Mouse (Mus musculus) induced T-regulatory cell, adult 2 months (primary cell): Measurements from ENCODE around the gene Denr.
A peak's percentile ranks its signal among the peaks of the same experiment; 100 is the strongest.

Experiments used
- DNase-seq: peaks from one replicate; pipeline ENCODE4 v3.0.0-alpha.2; 2012; ENCODE audit warnings: low read depth

Denr gene

DNA sequence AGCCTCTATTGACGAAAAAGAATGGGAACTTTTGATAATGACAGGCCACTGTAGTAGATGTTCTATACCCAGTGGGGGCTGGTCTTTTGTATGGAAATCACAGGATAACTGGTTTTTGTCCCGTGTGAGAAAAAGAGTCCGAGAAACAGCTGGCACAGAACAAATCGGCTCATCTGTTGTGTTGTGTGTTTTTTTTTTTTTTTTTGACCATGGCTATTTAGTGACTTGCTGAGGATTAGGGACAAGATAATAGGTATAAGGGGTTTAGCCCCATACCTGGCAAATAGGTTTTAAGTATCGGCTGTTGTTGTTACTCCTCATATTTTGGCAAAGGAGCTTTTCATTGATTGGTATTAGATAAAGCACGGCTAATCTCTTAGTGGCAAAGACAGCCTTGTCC, 65.5 kb downstream of the Denr start:
- no peak for DNase-seq

DNA sequence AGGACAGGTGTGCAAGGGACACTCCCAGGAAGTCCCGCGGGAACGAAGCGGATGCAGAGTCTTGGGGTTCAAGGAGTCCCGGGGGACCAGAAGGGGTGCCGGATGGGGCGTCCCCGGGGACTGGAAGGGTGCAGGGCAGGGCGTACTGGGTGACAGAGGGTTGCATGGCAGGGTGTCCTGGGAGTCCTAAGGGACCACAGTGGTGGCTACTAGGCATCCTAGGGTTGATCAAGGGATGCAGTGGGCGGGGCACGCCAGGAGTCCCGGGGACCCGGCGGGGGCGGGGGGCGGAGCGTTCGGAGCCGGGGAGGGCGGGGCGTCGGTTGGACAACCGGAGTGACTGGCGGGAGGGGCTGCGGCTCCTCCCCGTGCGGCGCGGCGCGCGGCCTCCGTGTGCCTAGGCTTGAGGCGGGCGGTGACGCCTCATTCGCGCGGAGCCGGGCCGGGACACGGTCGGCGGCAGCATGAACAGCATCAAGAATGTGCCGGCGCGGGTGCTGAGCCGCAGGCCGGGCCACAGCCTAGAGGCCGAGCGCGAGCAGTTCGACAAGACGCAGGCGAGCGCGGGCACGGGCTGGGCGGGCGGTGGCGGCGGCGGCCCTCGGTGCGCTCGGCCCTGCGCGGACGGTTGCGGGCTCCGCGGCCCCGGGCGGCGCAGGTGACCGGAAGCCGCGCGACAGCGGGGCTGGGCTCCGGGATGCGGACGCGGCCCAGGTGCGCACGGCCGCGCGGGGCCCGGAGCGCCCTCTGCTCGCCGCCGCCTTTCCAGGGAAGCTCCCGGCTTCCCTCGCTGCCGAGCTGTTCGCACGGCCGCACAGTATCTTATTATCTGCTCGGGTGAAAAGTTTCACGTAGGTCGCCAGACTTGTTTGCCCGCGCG, 66.6 kb downstream of the Denr start, which contains the start of gene Hip1r:
Hip1r (plus strand) TSS at position 330 of the 880 bp plus-strand sequence.
- peak; percentile 86 for DNase-seq

DNA sequence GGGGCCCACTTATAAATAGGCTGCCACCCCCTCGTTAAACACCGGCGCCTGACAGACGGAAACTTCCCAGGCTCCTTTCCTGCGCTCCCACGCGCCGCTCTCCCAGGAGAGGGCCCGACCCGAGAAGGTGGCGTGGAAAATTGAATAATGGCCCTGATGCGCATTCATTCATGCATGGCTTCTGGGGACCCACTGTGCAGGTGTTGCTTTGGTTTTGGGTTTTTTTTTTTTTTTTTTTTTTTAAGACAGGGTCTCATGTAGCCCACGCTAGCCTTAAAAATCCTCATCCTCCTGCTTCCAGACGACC, 67.2 kb downstream of the Denr start:
- DNase-seq: peak; percentile 66

DNA sequence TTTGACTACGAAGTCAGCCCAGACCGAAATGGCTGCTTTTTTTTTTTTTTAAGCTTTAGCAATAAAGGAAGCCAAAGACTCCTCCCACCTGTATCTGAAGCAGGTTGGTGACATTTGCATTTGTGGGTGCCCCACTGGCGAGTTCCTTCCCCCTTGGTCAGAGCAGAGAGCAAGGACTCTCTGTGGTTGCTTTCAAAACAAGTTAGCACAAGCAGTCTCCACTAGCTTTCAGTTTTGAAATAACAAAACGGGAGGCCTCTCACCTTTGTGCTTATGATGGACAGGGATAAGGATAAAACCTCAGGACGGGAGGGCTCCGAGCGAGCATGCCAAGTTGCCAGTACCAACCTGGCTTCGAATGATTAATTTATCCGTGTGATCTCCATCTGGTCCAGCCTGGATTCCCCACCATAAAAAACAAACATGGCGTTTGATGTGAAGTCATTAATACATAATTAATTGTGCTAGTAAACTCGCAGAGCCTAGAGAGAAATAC, 67.7 kb downstream of the Denr start:
- DNase-seq: peak; percentile 89

DNA sequence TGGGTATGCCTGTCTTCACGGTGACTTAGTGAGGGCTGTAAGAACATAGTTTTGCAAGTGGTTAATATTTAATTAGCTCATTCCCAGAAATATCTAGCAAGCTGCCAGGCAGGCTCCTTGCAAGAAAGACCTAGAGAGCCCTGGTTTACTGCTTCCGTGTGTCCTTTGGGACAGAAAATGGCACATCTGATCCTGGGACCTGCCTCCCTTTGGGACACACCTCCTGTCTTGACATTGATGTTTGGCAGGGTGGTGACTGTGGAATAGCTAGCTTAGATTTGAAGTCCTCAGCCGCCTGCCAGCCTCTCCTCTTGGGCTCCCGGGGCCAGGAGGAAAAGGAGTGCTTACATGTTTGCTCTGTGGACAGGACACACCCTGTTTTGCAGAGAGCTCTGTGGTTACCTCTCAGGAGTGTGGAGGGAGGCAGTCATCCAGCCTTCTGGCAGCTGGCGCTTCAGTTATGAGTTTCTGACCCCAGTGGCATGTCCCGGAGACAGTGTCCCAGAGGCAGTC, 68.7 kb downstream of the Denr start:
- peak; percentile 60 for DNase-seq

DNA sequence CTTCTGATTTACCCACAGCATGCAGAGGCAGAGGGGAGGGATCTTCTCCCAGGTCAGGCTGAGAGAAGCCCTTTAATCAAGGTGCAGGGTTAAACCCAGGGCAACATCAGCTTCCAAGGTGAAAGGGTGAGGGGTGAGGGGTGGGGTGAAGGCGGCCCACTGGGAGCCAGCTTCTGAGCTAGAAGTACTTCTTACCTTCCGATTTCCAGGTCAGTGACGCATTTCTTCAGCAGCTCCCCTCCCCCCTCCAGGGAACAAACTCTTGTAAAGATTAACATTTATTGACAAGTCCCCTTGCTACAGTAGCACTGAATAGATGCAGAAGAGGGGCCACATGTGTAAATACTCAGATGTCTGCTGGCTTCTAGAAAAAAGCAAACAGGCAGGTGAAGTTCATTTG, 70.3 kb downstream of the Denr start:
- no peak for DNase-seq

DNA sequence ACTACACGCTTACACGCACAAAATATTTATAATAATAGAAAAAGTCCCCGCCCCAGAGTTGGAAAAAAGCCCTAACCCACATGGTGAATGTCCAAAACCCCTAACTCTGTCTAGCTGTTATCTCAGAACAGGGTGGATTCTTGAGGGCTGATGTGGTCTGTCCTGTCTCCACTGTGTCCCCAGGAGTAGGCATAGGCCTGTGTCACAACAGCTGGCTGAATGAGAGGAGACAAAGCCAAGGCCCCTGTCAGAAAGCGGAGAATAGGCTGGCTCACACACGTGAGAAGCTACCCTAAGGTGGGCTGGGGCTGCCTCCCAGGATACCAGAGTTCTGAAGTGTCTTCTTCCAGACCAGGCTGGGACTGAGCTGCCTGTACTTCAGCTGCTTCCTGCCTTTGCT, 71.2 kb downstream of the Denr start:
- no peak for DNase-seq
